11 mouse cellular contexts compared by ENCODE assay signal in genomic region chr15:85743946-85744345, GRCm38 (mm10). TPM values are rescaled to one million over a fixed set of nuclear protein-coding genes. Genes with fewer than 3 reads are reported as not detected.
"Had no signal": no experiment of that assay in that cellular context is flagged by ENCODE, and none has a peak within 500 bp of the region (broad histone marks: within the 10 kb centered on the region; RNA-seq: fewer than 3 reads in every experiment).

No protein-coding gene starts in this region.

- H3K9me3 ChIP-seq: limb, embryonic 12.5 days; lung, embryonic 15.5 days; megakaryocyte, embryonic 14.5 days; midbrain, embryonic 12.5 days had no signal

- H3K4me1 ChIP-seq: limb, embryonic 12.5 days; lung, embryonic 15.5 days; midbrain, embryonic 12.5 days had no signal

- H3K27ac ChIP-seq: hindbrain, postnatal 0 days; limb, embryonic 12.5 days; lung, embryonic 15.5 days; macrophage; midbrain, embryonic 12.5 days had no signal

- DNase-seq: layer of hippocampus, adult 9-11 months; layer of hippocampus, postnatal 36 days; lung, postnatal 14 days; spleen, adult 18-20 months had no signal

- H3K4me3 ChIP-seq: limb, embryonic 12.5 days; lung, embryonic 15.5 days; megakaryocyte, embryonic 14.5 days; midbrain, embryonic 12.5 days had no signal

- H3K4me2 ChIP-seq: limb, embryonic 12.5 days; liver, embryonic 11.5 days; lung, embryonic 15.5 days; midbrain, embryonic 12.5 days had no signal

- H3K36me3 ChIP-seq: limb, embryonic 12.5 days; lung, embryonic 15.5 days; midbrain, embryonic 12.5 days had no signal

- ATAC-seq: hindbrain, postnatal 0 days had no signal

- H3K9ac ChIP-seq: limb, embryonic 12.5 days; lung, embryonic 15.5 days; midbrain, embryonic 12.5 days had no signal

RNA-seq across cellular contexts. Expression of gene Ppara, which starts 9.2 kb away (rescaled TPM):
- polyA plus RNA-seq: macrophage had no signal
